Mouse (Mus musculus) R1 (cell line): Measurements from ENCODE around the gene Hsp90ab1.

ENCODE experiments used
- DNase-seq: peaks from one replicate; pipeline ENCODE4 v3.0.0-alpha.2; 2018; ENCODE audit warnings: low read depth, low spot score

The Hsp90ab1 gene

DNA sequence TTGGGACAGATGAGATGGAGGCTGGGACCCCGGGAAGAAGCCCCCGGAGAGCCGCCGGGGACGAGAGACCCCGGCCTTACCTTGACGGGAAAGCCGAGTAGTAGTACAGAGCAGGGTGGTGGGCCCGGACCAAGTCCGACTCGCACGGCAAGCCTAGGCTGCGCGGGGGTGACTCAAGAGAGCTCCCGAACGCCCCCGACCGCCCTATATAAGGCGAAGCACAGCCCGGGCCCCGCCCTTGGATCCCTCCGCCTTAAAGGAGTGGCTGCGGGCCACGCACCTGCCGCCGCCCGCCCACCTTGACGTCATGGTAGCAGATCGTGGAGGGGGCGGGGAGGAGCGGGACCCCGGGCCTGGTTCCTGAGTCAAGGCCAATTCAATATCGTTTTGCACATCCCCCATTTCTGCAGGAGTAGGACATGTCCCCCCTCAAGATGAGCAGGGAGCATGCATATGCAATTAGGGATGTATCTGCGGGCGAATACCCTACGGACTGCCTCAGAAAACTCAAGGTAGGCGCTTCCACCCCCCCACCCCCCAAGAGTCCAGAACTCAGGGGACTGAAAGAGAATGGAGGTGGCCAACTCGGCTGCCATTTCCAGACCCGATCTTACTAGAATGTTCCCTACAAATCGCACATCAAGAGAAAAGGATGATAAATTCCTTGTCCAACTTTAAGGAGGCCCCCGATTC, at the start of gene Hsp90ab1:
Hsp90ab1 (minus strand) TSS at position 185 of the 693 bp plus-strand sequence.
- peak; percentile 98 for DNase-seq

DNA sequence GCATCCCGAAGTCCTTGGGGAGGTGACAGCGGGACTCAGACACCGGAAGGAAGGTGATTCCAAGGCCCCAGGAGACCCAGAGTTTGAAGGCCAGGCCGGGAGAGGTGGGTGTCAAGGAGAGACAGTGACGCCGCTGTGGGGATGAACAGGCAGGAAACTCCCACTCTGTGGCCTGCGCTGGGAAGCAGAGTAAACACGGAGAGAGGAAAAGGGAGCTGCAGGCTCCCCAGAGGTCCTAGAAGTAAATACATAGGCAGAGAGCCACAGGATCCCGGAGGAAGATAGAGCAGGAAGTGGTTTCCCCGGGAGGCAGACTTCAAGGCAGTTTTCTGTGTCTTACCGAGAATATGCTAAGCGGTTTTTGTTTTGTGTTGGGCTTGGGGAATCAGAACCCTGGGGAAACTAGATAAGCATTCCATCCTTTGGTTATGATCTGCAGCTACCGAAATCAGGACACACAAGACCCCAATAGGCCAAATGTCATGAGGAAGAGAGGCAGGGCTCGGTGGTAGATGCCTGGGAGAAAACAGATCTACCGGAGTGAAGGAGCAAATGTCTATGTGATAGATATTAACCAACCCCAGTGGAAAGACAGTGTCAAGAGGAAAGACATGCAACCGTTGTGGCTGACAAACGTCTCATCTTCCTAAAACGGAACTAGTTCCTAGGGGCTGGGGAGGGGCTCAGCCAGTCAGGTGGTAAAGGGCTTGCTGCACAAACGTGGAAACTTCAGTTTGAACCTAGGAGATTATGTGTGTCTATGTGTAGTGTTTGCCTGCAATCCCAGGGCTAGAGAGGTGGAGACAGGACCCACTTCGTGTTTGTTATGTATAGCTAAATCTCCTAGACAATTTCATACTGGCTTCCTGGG, 46.5 kb upstream of the Hsp90ab1 start:
- DNase-seq, result peak; percentile 91

DNA sequence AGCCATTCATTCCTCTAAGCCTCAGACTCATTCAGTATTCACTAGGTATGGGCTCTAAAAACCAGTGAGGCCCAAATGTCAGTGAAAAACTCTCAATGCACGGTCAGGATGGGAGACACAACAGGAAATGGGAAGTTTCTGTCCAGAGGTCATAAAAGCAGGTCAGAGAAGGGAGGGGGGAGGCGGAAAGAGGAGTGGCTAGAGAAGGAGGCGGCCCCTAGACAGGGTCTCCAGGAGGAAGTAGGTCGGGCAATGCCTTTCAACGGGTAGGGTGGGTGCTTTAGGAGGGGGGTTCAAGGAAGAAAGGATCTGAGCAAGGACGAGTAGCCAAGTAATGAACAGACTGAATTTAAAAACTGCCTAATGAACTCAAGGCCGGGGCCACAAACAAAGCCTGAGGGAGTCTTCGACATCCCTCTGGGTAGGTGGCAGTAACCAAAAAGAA, 45.9 kb upstream of the Hsp90ab1 start:
- DNase-seq, result peak; percentile 97

DNA sequence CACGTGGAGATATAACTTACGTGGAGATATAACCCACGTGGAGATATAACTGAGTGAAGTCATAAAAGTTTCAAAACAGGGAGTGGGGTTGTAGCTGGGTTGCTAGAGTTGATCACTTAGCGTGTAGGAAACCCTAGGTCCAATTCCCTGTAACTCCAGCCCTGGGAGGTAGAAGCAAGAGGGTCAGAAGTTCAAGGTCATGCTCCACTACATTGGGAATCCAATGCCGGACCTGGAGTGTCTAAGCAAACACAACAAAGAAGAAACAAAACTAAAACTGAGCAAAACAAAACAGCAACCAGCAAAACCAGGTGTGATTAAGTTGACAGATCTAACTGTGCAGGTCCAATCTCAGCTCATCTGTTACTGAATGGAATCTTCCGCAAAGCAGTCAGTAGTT, 44.6 kb upstream of the Hsp90ab1 start:
- DNase-seq, result peak; percentile 90

DNA sequence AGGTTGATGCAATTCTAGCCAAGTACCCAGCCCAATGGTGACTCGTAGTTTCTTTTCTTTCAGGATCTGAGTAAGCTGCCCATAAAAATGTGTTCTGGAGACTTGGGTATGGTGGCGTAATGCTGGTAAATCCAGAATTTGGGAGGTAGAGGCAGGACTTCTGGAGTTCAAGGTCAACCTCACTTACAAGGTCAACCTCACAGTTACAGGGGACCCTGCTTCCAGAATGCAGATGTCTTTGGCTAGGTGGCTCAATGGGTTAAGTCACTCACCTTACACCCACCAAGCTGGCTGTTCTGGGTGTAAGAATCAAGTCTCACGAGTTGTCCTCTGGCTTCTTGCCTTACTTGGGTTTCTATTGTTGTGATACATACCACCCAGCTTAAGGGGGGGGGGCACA, 43.6 kb upstream of the Hsp90ab1 start:
- peak; percentile 66 for DNase-seq

DNA sequence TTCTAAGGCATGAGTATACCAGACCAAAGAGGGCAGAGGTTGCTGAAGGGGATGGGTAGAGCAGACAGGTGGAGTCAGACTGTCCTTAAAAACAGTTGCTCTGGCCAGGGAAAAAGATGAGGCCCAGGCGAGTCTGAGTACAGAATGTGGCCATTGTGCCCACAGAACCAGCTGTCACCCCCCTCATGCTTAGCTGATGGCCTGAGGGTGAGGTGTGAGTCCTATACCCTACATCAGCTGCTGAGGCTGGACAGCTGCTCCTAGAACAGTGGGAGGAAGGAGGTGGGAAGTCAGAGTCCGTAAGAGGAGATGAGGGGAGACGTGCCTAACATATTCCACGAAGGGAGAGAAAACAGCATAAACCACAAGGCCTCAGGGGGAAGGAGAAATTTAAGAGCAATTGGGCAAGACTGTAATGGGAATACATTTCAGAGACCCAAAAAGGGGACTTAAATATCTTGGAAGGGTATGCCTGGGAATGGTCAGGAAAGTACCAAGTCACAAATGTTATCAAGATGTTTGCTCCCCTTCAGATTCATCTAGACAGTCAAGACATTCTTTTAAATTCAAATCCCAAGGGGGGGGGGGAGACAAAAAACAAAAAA, 43.1 kb upstream of the Hsp90ab1 start:
- DNase-seq, result no peak

DNA sequence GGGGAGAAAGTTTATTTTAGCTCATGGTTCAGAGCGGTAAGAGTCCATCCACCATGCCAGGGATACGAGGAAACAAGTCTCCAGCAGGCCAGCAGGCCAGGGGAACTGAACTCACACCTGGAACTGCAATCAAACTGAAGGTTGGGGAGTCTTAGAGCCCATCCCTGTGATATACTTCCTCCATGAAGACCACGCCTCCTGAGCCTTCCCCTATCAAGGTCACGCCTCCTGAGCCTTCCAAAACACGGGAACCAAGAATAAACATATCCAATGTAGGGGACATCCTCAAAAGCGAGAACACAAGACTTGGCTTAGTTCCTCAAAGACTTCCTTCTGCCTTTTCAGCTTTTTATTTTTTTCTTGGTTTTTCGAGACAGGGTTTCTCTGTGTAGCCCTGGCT, 39.9 kb upstream of the Hsp90ab1 start:
- peak; percentile 90 for DNase-seq

DNA sequence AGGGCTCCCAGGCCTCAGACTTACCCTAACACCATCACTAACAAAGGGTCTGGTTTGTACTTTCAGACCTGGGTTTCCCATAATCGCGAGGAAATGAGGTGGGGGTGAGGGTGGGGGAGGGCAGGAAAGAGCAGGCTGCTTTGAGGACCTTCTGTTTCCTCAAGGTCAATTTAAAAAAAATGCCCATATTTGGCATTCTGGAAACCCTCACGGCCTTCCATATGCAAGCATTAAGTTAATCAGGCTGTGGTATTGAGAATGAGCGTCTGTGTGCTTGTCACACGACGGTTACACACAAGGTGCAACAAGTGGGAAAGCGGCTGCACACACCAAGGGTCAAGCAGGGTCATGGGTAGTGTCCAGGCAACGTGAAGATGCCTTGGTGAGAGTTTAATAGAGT, 38.9 kb upstream of the Hsp90ab1 start:
- DNase-seq, result peak; percentile 65

DNA sequence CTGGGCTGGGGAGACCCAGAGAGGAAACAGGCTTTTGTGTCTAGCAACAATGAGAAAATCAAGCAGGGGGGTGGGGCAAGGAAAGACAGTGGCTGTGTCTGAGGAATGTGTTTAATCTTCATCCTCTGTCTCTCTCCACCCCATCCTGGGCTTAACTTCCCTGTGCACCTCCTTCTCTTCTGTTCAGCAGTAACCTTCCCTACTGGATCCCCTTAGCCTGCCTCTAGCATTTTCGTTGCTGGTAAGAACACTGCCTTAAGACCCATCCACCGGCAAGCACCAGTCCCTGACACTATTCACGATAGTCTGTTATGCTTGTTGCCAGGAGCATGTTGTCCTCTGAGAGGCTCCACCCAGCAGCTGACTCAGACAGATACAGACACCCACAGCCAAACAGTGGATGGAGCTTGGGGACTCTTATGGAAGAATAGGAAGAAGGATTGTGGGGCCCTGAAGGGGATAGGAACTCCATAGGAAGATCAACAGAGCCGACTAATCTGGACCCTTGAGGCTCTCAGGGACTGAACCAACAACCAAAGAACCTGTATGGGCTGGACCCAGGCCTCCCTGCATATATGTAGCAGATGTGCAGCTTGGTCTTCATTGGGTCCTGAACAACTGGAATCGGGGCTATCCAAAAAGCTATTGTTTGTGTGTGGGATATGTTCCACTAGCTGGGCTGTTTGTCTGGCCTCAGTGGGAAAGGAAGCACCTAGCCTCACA, 37.2 kb upstream of the Hsp90ab1 start:
- peak; percentile 96 for DNase-seq

DNA sequence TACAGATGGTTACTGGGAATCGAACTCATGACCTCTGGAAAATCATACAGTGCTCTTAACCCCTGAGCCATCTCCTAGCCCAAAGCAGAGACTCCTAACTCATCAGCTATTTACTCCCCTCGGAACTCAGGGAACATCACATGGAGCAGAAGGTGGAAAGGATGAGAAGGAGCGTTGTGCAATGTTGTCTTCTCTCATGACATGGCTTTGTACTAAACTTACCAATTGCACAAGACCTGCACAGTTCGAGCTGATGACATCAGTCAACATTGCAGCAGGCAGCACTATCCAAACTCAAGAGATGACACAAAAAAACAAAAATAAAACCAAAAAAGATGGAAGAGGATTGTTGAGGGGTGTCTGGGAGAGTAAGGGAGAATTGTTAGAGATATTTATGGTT, 35.3 kb upstream of the Hsp90ab1 start:
- no peak for DNase-seq

DNA sequence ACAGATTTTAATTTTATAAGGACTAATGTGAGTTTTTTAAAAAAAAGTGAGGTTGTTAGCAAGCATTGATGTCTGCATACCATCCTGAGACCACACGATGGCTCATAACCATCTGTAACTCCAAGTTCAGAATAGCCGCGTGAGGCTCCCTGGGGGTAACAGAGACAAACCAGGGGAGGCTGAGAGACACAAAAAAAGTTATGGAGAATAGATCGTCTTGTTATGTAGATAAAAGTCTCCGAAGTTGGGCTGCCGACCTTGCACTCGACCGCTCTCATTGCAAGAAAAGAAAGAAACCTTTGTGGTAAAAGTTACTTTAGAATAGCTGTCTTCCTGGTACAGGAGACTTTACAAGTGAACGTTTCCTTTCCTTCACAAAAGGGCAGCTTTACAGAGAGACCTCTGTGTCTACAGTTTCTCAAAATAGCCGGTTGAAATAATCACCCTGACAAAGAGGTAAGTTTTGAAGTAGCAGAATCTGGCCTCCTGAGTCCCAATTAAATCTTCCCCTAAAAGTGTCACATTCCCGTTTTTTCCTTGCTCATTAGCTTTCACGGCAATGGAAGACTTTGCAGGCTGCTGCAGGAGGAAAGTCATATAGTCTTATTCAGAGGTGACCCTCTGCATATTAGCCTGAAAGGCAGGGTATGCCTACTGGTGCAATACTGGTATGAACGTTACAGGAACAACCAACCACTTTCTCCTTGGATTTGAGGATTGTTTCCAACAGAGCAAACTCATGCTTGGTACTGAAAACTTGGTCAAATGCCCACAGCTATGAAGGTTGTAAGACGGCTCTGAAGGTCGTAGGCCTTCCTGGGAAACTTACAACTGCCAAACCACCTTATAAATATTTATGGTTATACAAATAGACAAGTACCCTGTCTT, 34.2 kb upstream of the Hsp90ab1 start:
- peak; percentile 97 for DNase-seq

DNA sequence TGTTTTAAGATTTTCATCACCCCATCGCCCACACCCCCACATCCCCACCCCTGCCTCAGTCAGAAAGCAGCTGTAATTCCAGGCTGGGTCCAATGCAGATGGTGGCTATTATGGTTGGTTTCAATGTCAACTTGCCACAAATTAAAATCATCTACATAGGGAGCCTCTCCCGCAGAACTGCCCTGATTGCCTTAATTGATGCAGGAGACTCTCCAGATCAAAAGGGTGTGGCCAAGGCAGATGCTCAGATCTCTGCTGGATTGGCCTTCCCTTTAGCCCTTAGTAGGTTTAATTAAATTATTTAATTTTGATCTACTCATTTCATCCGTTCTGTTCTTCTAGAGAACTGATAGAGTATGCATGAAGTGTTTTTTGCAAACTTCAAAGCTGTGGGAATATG, 29.9 kb upstream of the Hsp90ab1 start:
- no peak for DNase-seq

DNA sequence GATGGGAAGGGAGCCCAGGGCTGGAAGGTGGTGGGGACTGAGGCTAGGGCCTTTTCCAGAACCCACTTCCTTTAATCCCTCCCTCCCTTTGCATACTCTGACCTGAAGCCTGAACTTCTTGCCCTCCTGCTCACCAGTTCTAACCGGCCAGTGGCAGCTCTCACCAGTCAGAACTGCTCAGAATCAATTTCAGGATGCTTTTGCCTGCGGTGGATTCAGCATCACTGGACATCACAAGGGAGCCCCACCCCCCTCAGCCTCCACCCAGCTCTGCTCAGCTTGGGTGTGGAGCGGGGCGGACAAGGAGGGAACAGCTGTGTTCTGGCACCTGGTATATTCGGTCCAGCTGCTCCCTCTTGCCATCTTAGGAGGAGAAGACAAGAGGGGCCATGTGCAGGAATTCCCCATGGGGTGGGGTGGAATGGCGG, 28.8 kb upstream of the Hsp90ab1 start, which contains the start of gene Mymx:
Mymx (minus strand) TSS at position 226 of the 428 bp plus-strand sequence.
- peak; percentile 99 for DNase-seq

DNA sequence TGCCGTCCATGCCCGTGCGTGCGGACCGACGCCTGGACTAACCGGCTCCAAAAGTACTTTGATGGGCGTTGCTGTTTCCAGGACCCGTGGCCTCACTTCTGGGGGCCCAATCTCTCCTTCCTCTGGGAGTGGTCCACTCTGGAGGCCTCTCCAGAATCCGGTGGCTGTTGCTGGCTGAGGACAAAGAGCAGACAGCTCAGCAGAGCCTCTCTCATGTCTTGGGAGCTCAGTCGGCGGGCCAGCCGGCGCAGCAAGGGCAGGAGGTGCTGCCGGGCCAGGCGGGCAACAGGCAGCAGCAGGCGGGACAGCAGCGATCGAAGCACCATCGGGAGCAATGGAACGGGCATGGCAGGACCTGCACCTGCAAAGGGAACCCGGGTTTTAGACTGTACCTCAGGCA, 28.3 kb upstream of the Hsp90ab1 start:
- peak; percentile 50 for DNase-seq

DNA sequence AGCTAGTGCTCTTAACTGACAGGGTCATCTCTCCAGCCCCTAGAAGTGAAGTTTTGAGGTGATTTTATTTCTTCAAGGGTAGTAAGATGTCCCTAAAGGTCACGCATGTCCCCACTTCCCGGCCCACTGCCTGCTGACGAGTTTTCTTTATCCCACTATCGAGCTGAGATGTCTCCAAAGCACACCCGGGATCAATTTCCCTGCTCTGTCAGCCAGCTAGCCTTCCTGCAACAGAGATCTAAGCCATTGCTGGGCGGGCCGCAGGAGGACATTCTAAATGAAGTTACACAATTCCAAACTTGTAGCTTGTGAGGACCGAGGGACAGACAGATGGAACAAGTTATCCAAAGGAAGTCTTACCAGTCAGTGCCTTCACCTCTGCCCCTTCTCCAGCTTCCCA, 27.2 kb upstream of the Hsp90ab1 start:
- DNase-seq, result no peak

DNA sequence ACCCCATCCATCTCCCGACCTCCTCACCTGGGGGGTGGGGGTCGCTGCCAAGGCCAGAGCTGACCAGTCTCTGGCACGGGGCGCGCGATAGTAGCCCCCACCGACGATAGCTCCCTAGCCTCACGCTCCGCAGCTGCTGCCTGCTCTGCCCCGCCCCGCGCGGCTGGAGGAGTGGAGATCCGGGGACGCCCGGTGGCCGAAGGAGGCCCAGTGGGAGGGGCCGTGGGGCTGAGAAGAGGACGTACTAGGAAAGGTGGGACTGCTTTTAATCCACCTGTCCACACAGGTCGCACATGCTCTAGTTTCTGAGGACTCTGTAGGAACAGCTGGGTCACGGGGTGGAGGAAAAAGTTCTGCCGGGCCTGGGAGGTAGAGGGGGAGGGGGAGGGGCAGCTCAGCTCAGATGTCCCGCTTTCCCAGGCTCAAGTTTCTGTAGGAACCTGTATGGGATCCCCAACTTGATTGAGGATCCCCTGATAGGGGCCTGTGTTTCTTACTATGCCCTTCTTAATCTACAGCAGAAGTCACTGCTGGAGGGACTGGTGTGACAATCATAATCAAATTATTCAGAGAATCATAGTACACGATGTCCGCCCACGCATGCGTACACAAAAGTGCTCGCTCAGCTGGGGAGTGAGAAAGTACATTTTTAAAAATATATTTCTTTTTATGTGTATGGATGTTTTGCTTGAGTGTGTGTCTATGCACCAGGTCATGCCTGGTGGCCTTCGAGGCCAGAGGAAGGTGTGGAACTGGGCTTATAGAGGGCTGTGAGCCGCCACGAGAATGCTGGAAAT, 26.6 kb upstream of the Hsp90ab1 start, which contains the start of gene Slc29a1:
Slc29a1 (minus strand) TSS at position 161 of the 797 bp plus-strand sequence.
- DNase-seq, result peak; percentile 88

DNA sequence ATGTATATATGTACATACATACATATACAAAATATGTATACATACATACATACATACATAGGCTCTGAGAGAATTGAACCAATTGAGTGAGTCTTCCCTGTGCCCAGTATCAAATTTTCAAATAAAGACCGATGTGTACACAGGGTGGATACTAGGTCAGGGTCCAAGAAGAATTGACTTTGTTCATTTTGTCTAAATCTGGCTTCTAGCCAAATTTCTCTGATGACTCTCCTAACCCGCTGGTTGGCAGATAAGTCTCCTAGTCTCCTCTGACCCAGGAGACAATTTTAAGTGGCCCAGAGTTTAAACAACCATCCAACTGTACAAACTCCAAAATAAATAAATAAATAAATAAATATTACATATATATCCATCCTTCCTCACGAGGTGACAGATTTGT, 25.8 kb upstream of the Hsp90ab1 start:
- no peak for DNase-seq

DNA sequence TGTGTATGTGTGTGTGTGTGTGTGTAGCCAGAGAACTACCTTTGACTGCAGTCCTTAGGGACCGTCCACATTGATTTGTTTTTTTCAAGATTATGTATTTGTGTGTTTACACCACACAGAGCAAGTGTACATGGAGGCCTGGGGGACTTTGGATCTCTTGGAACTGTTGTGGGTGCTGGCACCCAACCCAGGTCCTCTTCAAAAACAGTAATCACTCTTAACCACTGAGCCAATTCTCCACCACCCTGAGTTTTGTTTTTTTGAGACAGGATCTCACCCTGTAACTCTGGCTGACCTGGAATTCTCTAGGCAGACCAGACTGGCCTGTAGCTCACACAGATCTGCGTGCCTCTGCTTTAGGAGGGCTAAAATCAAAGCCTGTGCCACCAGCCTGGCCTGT, 25.3 kb upstream of the Hsp90ab1 start:
- no peak for DNase-seq

DNA sequence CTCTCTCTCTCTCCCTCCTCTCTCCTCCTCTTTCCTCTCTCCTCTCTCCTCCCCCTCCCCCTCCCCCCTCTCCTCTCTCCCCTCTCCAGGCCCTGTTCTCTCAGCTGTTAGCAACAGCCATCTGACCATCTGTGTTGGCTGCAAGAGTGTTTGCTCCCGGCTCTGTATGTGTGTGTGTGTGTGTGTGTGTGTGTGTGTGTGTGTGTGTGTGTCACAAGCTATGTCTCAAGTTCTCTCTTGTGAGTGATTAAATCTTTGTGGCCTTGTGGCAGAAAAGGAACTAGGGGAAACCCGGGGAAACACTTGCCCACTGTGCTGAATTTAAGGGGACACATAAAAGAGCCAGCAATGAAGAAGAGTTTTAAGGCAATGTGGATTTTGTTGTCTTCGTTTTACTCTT, 24.7 kb upstream of the Hsp90ab1 start:
- no peak for DNase-seq
